Mouse (Mus musculus) heart, postnatal 0 days (tissue): Measurements from ENCODE around the gene 1500015O10Rik. TPM values are rescaled to one million over a fixed set of nuclear protein-coding genes. Genes with fewer than 3 reads are reported as not detected.
A peak's percentile ranks its signal among the peaks of the same experiment; 100 is the strongest.

Experiments used
- ATAC-seq: fragments of 200-750 bp; cut with Nextera tagmentation; 2 replicates; pipeline ENCODE4 v1.8.0; 2017; ENCODE audit warnings: low read depth, moderate number of reproducible peaks, moderate library complexity; ENCODE audit not compliant: insufficient read depth
- DNase-seq: peaks from one replicate; pipeline ENCODE4 v3.0.0-alpha.2; 2016; ENCODE audit warnings: low spot score
- H3K27ac ChIP-seq: fragments of 300-500 bp; sonication (generic); 2 replicates; pipeline ENCODE4 v1.5.1; 2014; ENCODE audit warnings: low read depth, mild to moderate bottlenecking
- H3K27me3 ChIP-seq: fragments of 300-500 bp; sonication (generic); 2 replicates; pipeline ENCODE4 v1.6.1; 2014; ENCODE audit warnings: low read length, mixed read lengths; ENCODE audit not compliant: control insufficient read depth, insufficient read depth
- H3K36me3 ChIP-seq: fragments of 300-500 bp; sonication (generic); replicated peaks from 2 replicates; pipeline ENCODE4 v1.6.1; 2014; ENCODE audit warnings: low read length, mixed read lengths; ENCODE audit not compliant: control insufficient read depth, insufficient read depth
- H3K4me1 ChIP-seq: fragments of 300-500 bp; sonication (generic); 2 replicates; pipeline ENCODE4 v1.6.1; 2014; ENCODE audit warnings: antibody characterized with exemption; ENCODE audit not compliant: control insufficient read depth, insufficient read depth
- H3K4me2 ChIP-seq: fragments of 300-500 bp; sonication (generic); 2 replicates; pipeline ENCODE4 v1.6.1; 2014; ENCODE audit warnings: low read depth, mild to moderate bottlenecking, low read length, moderate library complexity
- H3K4me3 ChIP-seq: fragments of 300-500 bp; sonication (generic); 2 replicates; pipeline ENCODE4 v1.5.1; 2014; ENCODE audit warnings: low read depth, low read length
- H3K9ac ChIP-seq: fragments of 300-500 bp; sonication (generic); replicated peaks from 2 replicates; pipeline ENCODE4 v1.6.1; 2014; ENCODE audit warnings: low read depth, low read length, mixed read lengths
- H3K9me3 ChIP-seq: fragments of 300-500 bp; sonication (generic); replicated peaks from 2 replicates; pipeline ENCODE4 v1.6.1; 2016; ENCODE audit warnings: low read length; ENCODE audit not compliant: control insufficient read depth
- CTCF ChIP-seq: IDR thresholded peaks from 2 replicates; pipeline ENCODE4 v1.5.1; 2016; ENCODE audit warnings: antibody characterized with exemption, control low read depth, low read depth
- EP300 ChIP-seq: IDR thresholded peaks from 2 replicates; pipeline ENCODE4 v1.6.1; 2016; ENCODE audit warnings: antibody characterized with exemption, low read depth
- WGBS: fragments of 180-500 bp; shearing (Covaris S2); extraction: QIAGEN DNeasy Blood & Tissue Kit; methylation state at CpG from one replicate; pipeline ENCODE4 v1.1.7; 2014; 5-methylcytosine and 5-hydroxymethylcytosine counted together
- polyA plus RNA-seq: library from polyadenylated mRNA; unstranded; fragments of >200 nt; fragmentation: Nextera tagmentation; extraction: Ambion mirVana; gene quantifications from 2 replicates; pipeline ENCODE4 v1.2.1, GENCODE M21; 2015
- total RNA-seq: library from RNA; depleted of rRNA; stranded (reverse); fragments of >200 nt; gene quantifications from 2 replicates; pipeline ENCODE4 v1.2.3, GENCODE M21; 2014; ENCODE audit warnings: low replicate concordance

1500015O10Rik gene
- total and polyA plus RNA-seq, 2 experiments from 2014 or later: 6.4 to 14.3 TPM

- Histone ChIP-seq H3K9ac (no peak overlapping the region), H3K4me2 (no peak overlapping the region), H3K27ac (no peak overlapping the region), H3K27me3 (no peaks in the 10 kb centered on the region), H3K9me3 (no peaks in the 10 kb centered on the region), H3K36me3 (no peaks in the 10 kb centered on the region), H3K4me3 (no peak overlapping the region), H3K4me1 (no peaks in the 10 kb centered on the region)
- WGBS: 70% methylated on average over 7 of the region's 7 CpGs
- ATAC-seq: no peak
- no peak for TF ChIP-seq EP300
- TF ChIP-seq CTCF: peak; percentile 78
- no peak for DNase-seq
Observed at GRCm38 (mm10) chr1:43737812-43738518, 7.6 kb downstream of the 1500015O10Rik start.

GRCm38 (mm10) chr1:43738519-43738894 lies 8.1 kb downstream of the 1500015O10Rik start:
- H3K9ac ChIP-seq: no peak overlapping the region
- H3K4me1 ChIP-seq: no peaks in the 10 kb centered on the region
- H3K9me3 ChIP-seq: no peaks in the 10 kb centered on the region
- TF ChIP-seq EP300 (no peak), CTCF (no peak)
- no peak overlapping the region for H3K27ac ChIP-seq
- no peak for ATAC-seq
- WGBS: 90% methylated on average over 10 of the region's 10 CpGs
- H3K36me3 ChIP-seq: no peaks in the 10 kb centered on the region
- DNase-seq: no peak
- H3K4me2 ChIP-seq: no peak overlapping the region
- H3K4me3 ChIP-seq: no peak overlapping the region
- no peaks in the 10 kb centered on the region for H3K27me3 ChIP-seq

- TF ChIP-seq EP300: no peak
- TF ChIP-seq CTCF: no peak
- WGBS: 83% methylated on average over 8 of the region's 8 CpGs
Observed at GRCm38 (mm10) chr1:43754448-43755312, 24.3 kb downstream of the 1500015O10Rik start.

GRCm38 (mm10) chr1:43760085-43760484 lies 29.7 kb downstream of the 1500015O10Rik start:
- Histone ChIP-seq H3K27ac (no peak overlapping the region), H3K27me3 (no peaks in the 10 kb centered on the region), H3K9ac (no peak overlapping the region), H3K4me1 (no peaks in the 10 kb centered on the region), H3K36me3 (0 out of 2 replicates have a peak, but pooled peaks cover 5% of the 10 kb centered on the region), H3K9me3 (no peaks in the 10 kb centered on the region), H3K4me3 (no peak overlapping the region), H3K4me2 (no peak overlapping the region)
- ATAC-seq (no peak), DNase-seq (peak; percentile 39)
- TF ChIP-seq CTCF: peak; percentile 64
- no peak for TF ChIP-seq EP300

More at GRCm38 (mm10) chr1:43754448-43755312, 24.3 kb downstream of the 1500015O10Rik start:
- Histone ChIP-seq H3K4me3 (no peak overlapping the region), H3K4me1 (no peaks in the 10 kb centered on the region), H3K36me3 (peaks cover 16% of the 10 kb centered on the region), H3K4me2 (no peak overlapping the region), H3K27ac (no peak overlapping the region), H3K9ac (no peak overlapping the region), H3K9me3 (no peaks in the 10 kb centered on the region), H3K27me3 (no peaks in the 10 kb centered on the region)
- ATAC-seq (no peak), DNase-seq (no peak)

- Histone ChIP-seq H3K4me2 (no peak overlapping the region), H3K4me1 (no peaks in the 10 kb centered on the region), H3K9me3 (no peaks in the 10 kb centered on the region), H3K36me3 (0 out of 2 replicates have a peak, but pooled peaks cover 4% of the 10 kb centered on the region), H3K4me3 (no peak overlapping the region), H3K27ac (no peak overlapping the region), H3K27me3 (no peaks in the 10 kb centered on the region), H3K9ac (no peak overlapping the region)
- WGBS: 82% methylated on average over 2 of the region's 2 CpGs
- DNase-seq: no peak
- TF ChIP-seq CTCF (no peak), EP300 (no peak)
- no peak for ATAC-seq
Observed at GRCm38 (mm10) chr1:43764481-43764880, 34.1 kb downstream of the 1500015O10Rik start.
